Mouse (Mus musculus) megakaryocyte, embryonic 14.5 days (primary cell): Measurements from ENCODE around the gene Asic2. TPM values are rescaled to one million over a fixed set of nuclear protein-coding genes. Genes with fewer than 3 reads are reported as not detected.
"Not testable (repeated sequence)": the region's sequence is repeated elsewhere in the genome, so short reads cannot be mapped to it uniquely, and the experiment has no call there.

Experiments used
- H3K27me3 ChIP-seq: replicated peaks from 2 replicates; pipeline ENCODE3; 2012; ENCODE audit warnings: inconsistent platforms
- H3K36me3 ChIP-seq: replicated peaks from 2 replicates; pipeline ENCODE3; 2012; ENCODE audit warnings: low read length, inconsistent platforms, mixed read lengths
- H3K4me1 ChIP-seq: 2 replicates; pipeline ENCODE4 v1.6.1; 2012; ENCODE audit warnings: inconsistent platforms
- H3K4me3 ChIP-seq: replicated peaks from 2 replicates; pipeline ENCODE3; 2012; ENCODE audit warnings: moderate library complexity, mild to moderate bottlenecking, inconsistent platforms
- H3K9me3 ChIP-seq: 2 replicates; pipeline ENCODE4 v1.6.1; 2012; ENCODE audit warnings: inconsistent platforms
- FLI1 ChIP-seq: IDR thresholded peaks from 2 replicates; pipeline ENCODE4 v1.6.1; 2012; ENCODE audit warnings: low read length, inconsistent platforms, mixed read lengths
- GATA1 ChIP-seq: IDR thresholded peaks from 3 replicates; pipeline ENCODE4 v1.6.1; 2012; ENCODE audit warnings: mixed read lengths, low read length, inconsistent platforms, borderline replicate concordance
- polyA plus RNA-seq: library from polyadenylated mRNA; stranded (reverse); fragments of >175 nt; gene quantifications from 2 replicates; pipeline ENCODE4 v1.2.3, GENCODE M21; 2012; ENCODE audit warnings: low replicate concordance; ENCODE audit not compliant: insufficient read depth

Gene Asic2
- polyA plus RNA-seq, 1 experiment: 0.04 TPM

GRCm38 (mm10) chr11:81386185-81386584, 582.1 kb downstream of the Asic2 start:
- H3K4me3 ChIP-seq: no peak overlapping the region
- no peaks in the 10 kb centered on the region for H3K27me3 ChIP-seq
- H3K4me1 ChIP-seq: no peaks in the 10 kb centered on the region
- H3K36me3 ChIP-seq: no peaks in the 10 kb centered on the region
- no peak for TF ChIP-seq FLI1
- TF ChIP-seq GATA1: no peak
- peaks cover 6% of the 10 kb centered on the region for H3K9me3 ChIP-seq

GRCm38 (mm10) chr11:81385547-81385946, 582.7 kb downstream of the Asic2 start:
- H3K27me3 ChIP-seq: no peaks in the 10 kb centered on the region
- H3K4me3 ChIP-seq: no peak overlapping the region
- H3K9me3 ChIP-seq: peaks cover 5% of the 10 kb centered on the region
- no peaks in the 10 kb centered on the region for H3K36me3 ChIP-seq
- no peaks in the 10 kb centered on the region for H3K4me1 ChIP-seq
- TF ChIP-seq FLI1 (no peak), GATA1 (no peak)

GRCm38 (mm10) chr11:81374841-81375240, 593.4 kb downstream of the Asic2 start:
- H3K9me3 ChIP-seq: peaks cover 15% of the 10 kb centered on the region
- no peaks in the 10 kb centered on the region for H3K27me3 ChIP-seq
- no peaks in the 10 kb centered on the region for H3K4me1 ChIP-seq
- no peaks in the 10 kb centered on the region for H3K36me3 ChIP-seq
- no peak for TF ChIP-seq FLI1
- no peak for TF ChIP-seq GATA1
- no peak overlapping the region for H3K4me3 ChIP-seq

GRCm38 (mm10) chr11:81374003-81374710, 594.1 kb downstream of the Asic2 start:
- H3K36me3 ChIP-seq: no peaks in the 10 kb centered on the region
- H3K27me3 ChIP-seq: no peaks in the 10 kb centered on the region
- H3K4me3 ChIP-seq: no peak overlapping the region
- TF ChIP-seq GATA1 (no peak), FLI1 (no peak)
- H3K4me1 ChIP-seq: no peaks in the 10 kb centered on the region
- peaks cover 12% of the 10 kb centered on the region for H3K9me3 ChIP-seq

- peaks cover 11% of the 10 kb centered on the region; the same call in 1 of the 2 replicates for H3K9me3 ChIP-seq
- H3K4me3 ChIP-seq: no peak overlapping the region
- H3K27me3 ChIP-seq: no peaks in the 10 kb centered on the region
- no peaks in the 10 kb centered on the region for H3K4me1 ChIP-seq
- TF ChIP-seq GATA1 (no peak), FLI1 (no peak)
- no peaks in the 10 kb centered on the region for H3K36me3 ChIP-seq
Observed at GRCm38 (mm10) chr11:81371545-81371944, 596.7 kb downstream of the Asic2 start.

- TF ChIP-seq GATA1 (no peak), FLI1 (no peak)
- Histone ChIP-seq H3K27me3 (no peaks in the 10 kb centered on the region), H3K36me3 (no peaks in the 10 kb centered on the region), H3K9me3 (peaks cover 16% of the 10 kb centered on the region), H3K4me3 (no peak overlapping the region), H3K4me1 (no peaks in the 10 kb centered on the region)
Observed at GRCm38 (mm10) chr11:81370426-81370810, 597.8 kb downstream of the Asic2 start.

GRCm38 (mm10) chr11:81369497-81370425, 598.5 kb downstream of the Asic2 start:
- H3K4me3 ChIP-seq: no peak overlapping the region
- no peaks in the 10 kb centered on the region for H3K27me3 ChIP-seq
- TF ChIP-seq FLI1 (no peak), GATA1 (no peak)
- H3K9me3 ChIP-seq: peaks cover 19% of the 10 kb centered on the region
- no peaks in the 10 kb centered on the region for H3K4me1 ChIP-seq
- no peaks in the 10 kb centered on the region for H3K36me3 ChIP-seq

- Histone ChIP-seq H3K27me3 (no peaks in the 10 kb centered on the region), H3K4me3 (no peak overlapping the region), H3K9me3 (peaks cover 26% of the 10 kb centered on the region), H3K36me3 (no peaks in the 10 kb centered on the region), H3K4me1 (no peaks in the 10 kb centered on the region)
- TF ChIP-seq FLI1: no peak
- TF ChIP-seq GATA1: no peak
Observed at GRCm38 (mm10) chr11:81364442-81364841, 603.8 kb downstream of the Asic2 start.

- no peaks in the 10 kb centered on the region for H3K4me1 ChIP-seq
- no peaks in the 10 kb centered on the region for H3K27me3 ChIP-seq
- H3K36me3 ChIP-seq: no peaks in the 10 kb centered on the region
- H3K9me3 ChIP-seq: peaks cover 26% of the 10 kb centered on the region
- H3K4me3 ChIP-seq: no peak overlapping the region
- no peak for TF ChIP-seq GATA1
- TF ChIP-seq FLI1: no peak
Observed at GRCm38 (mm10) chr11:81362461-81362860, 605.8 kb downstream of the Asic2 start.

GRCm38 (mm10) chr11:81361040-81361439, 607.2 kb downstream of the Asic2 start:
- Histone ChIP-seq H3K4me1 (no peaks in the 10 kb centered on the region), H3K9me3 (peaks cover 25% of the 10 kb centered on the region), H3K36me3 (no peaks in the 10 kb centered on the region), H3K27me3 (no peaks in the 10 kb centered on the region), H3K4me3 (no peak overlapping the region)
- TF ChIP-seq FLI1: no peak
- no peak for TF ChIP-seq GATA1

- H3K27me3 ChIP-seq, H3K4me1 ChIP-seq, H3K36me3 ChIP-seq, H3K4me3 ChIP-seq: not testable (repeated sequence)
- peaks cover 24% of the 10 kb centered on the region for H3K9me3 ChIP-seq
Observed at GRCm38 (mm10) chr11:81350498-81350897, 617.8 kb downstream of the Asic2 start.
